Mouse (Mus musculus) heart, embryonic 10.5 days (tissue): ENCODE measurements at regions not wholly inside any gene's neighbourhood (a gene's known extent, or its start where the extent isn't known, plus 50 kb on each side); places are given as distances from the start of the nearest gene placed in this dataset.

Experiments used
- DNase-seq: peaks from one replicate; pipeline ENCODE4 v3.0.0-alpha.2; 2017; ENCODE audit warnings: low spot score
- H3K27ac ChIP-seq: fragments of 300-500 bp; sonication (generic); 2 replicates; pipeline ENCODE4 v1.5.1; 2016; ENCODE audit warnings: mild to moderate bottlenecking
- H3K27me3 ChIP-seq: fragments of 300-500 bp; sonication (generic); 2 replicates; pipeline ENCODE4 v1.6.1; 2016; ENCODE audit warnings: mild to moderate bottlenecking; ENCODE audit not compliant: poor library complexity, insufficient read depth, severe bottlenecking
- H3K36me3 ChIP-seq: fragments of 300-500 bp; sonication (generic); 2 replicates; pipeline ENCODE4 v1.6.1; 2016; ENCODE audit warnings: mild to moderate bottlenecking, moderate library complexity
- H3K4me1 ChIP-seq: fragments of 300-500 bp; sonication (generic); 2 replicates; pipeline ENCODE4 v1.6.1; 2016; ENCODE audit warnings: mild to moderate bottlenecking
- H3K4me3 ChIP-seq: fragments of 300-500 bp; sonication (generic); 2 replicates; pipeline ENCODE4 v1.5.1; 2016; ENCODE audit warnings: mild to moderate bottlenecking, moderate library complexity
- H3K9me3 ChIP-seq: fragments of 300-500 bp; sonication (generic); 2 replicates; pipeline ENCODE4 v1.6.1; 2016; ENCODE audit warnings: mild to moderate bottlenecking, moderate library complexity
- WGBS: fragments of 180-500 bp; shearing (Covaris S2); methylation state at CpG from one replicate; pipeline ENCODE4 v1.1.7; 2016; 5-methylcytosine and 5-hydroxymethylcytosine counted together

DNA sequence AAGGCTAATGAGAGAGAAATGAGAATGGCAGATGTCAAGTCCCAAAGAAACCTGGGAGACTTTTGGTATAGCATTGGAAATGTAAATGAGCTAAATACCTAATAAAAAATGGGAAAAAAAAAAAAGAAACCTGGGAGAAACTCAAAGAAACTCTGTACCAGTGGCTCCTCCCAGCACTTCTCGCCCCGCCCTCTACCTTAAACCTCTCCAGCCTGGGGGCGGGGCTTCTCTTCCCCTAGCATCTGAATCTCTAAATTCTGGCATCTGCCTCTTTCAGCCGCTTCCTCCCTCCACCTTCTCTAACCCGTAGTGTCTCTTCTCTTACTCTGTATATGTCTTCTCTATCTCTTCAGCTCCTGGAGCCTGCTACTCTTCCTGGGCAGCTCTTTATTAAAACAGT, 53.2 kb downstream of the Gpr6 start:
- no peaks in the 10 kb centered on the region for H3K4me1 ChIP-seq
- no peak overlapping the region for H3K27ac ChIP-seq
- no peak overlapping the region for H3K4me3 ChIP-seq
- WGBS, result 41% methylated on average over 5 of the region's 5 CpGs
- no peaks in the 10 kb centered on the region for H3K9me3 ChIP-seq
- H3K27me3 ChIP-seq, result no peaks in the 10 kb centered on the region
- DNase-seq, result no peak
- H3K36me3 ChIP-seq, result no peaks in the 10 kb centered on the region

DNA sequence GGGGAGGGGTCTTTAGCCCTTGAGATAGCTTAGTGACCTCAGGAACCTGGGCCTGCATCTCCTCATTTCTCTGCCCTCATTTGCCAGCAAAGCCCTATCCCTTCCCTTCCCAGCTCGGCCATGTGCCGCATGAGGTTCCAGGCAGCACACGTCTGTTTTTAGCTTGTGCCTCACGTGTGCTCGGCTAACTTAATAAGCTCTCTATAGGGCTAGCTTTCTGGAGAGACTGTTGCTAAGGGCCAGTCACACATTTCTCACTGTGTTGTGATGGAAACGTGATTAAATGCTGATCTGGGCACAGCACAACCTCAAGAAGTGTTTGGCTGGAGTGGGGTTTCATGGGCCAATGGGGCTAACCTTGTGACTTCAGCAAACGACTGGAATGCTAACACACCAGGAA, 55.5 kb downstream of the Gpr6 start:
- no peaks in the 10 kb centered on the region for H3K36me3 ChIP-seq
- DNase-seq, result no peak
- no peaks in the 10 kb centered on the region for H3K9me3 ChIP-seq
- H3K27me3 ChIP-seq, result no peaks in the 10 kb centered on the region
- H3K4me3 ChIP-seq, result no peak overlapping the region
- 38% methylated on average over 7 of the region's 7 CpGs for WGBS
- no peaks in the 10 kb centered on the region for H3K4me1 ChIP-seq
- H3K27ac ChIP-seq, result no peak overlapping the region

DNA sequence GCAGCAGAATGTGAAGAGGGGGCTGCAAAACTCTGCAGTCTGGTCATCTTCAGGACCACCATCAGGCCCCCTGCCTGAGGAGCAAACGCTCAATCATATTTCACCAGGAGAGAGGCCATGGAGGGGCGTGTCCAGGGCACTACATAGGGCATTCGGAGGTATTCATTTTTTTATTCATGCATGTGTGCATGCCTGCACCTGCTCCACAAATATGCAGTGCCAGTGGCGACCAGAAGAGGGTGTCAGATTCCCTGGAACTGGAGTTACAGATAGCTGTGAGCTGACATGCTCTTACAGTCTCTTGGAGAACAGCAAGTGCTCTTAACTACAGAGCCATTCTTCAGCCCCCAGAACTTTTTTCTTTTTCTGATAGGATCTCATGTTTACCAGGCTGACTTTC, 56.4 kb downstream of the Gpr6 start:
- Histone ChIP-seq H3K36me3 (no peaks in the 10 kb centered on the region), H3K9me3 (no peaks in the 10 kb centered on the region), H3K27me3 (no peaks in the 10 kb centered on the region), H3K27ac (no peak overlapping the region), H3K4me1 (no peaks in the 10 kb centered on the region), H3K4me3 (no peak overlapping the region)
- DNase-seq, result no peak
- WGBS, result 39% methylated on average over 4 of the region's 4 CpGs

DNA sequence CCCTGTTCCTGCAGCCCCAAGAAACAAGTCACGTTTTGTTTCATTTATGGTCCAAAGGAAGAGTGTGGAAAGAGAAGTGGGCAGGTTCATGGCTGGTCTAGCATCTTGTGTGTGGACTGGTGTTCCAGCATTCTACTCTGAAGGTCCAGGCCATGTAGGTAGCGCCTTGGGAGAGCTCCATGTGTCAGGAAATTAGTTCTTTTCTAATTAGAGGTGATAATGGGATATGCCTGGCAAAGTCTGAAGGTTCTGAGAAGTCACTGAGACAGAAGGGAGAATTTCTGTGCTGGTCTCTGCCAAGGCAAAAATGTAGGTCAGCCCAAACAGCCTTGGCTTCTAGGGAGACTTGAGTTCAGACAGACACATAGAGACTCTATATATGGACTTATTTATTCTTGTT, 61.5 kb downstream of the Gpr6 start:
- no peaks in the 10 kb centered on the region for H3K4me1 ChIP-seq
- WGBS, result 71% methylated on average over 2 of the region's 2 CpGs
- no peaks in the 10 kb centered on the region for H3K27me3 ChIP-seq
- no peaks in the 10 kb centered on the region for H3K9me3 ChIP-seq
- peak; percentile 59 for DNase-seq
- H3K36me3 ChIP-seq, result no peaks in the 10 kb centered on the region
- H3K4me3 ChIP-seq, result no peak overlapping the region
- no peak overlapping the region for H3K27ac ChIP-seq

DNA sequence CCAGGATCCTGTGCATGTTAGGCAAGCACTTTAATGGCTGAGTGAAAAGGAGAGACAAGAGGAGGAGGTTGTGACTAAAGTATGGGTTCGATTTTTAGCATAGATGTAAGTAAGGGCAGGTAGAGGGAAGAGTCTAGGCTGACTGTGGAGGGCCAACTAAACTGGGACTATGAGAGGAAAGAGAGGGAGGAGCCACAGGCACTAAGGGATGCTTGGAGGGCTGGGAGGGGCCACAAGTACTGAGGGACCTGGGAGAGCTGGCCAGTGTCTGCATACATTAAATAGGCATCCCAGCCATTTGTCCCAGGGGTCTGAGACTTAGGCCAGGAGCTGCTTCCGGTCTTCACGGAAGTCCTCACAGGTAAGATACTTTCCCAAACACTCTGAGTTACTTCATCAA, 64.2 kb downstream of the Gpr6 start:
- Histone ChIP-seq H3K36me3 (no peaks in the 10 kb centered on the region), H3K27ac (no peak overlapping the region), H3K9me3 (no peaks in the 10 kb centered on the region), H3K4me1 (no peaks in the 10 kb centered on the region), H3K27me3 (no peaks in the 10 kb centered on the region), H3K4me3 (no peak overlapping the region)
- DNase-seq, result no peak
- WGBS, result 80% methylated on average over 3 of the region's 3 CpGs

DNA sequence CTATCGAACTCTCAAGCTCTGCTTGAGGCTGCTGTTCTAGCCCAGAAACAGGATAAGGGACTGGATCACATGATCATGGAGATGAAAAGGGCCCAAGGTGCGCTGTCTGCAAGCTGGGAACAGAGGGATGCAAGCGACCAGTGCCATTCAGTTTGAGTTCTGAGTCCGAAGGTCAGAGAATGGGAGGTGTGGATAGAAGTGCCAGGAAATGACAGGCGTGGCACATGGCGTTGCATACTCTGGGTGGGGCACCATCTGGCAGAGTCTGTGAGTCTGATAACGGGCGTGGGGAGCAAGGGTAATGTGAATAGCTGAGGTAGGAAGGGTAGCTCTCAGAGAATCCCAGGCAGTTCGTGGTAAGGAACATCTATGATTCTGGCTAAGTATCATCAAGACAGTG, 65.5 kb downstream of the Gpr6 start:
- DNase-seq, result peak; percentile 84
- H3K27me3 ChIP-seq, result no peaks in the 10 kb centered on the region
- no peak overlapping the region for H3K4me3 ChIP-seq
- no peaks in the 10 kb centered on the region for H3K4me1 ChIP-seq
- no peak overlapping the region for H3K27ac ChIP-seq
- H3K9me3 ChIP-seq, result no peaks in the 10 kb centered on the region
- WGBS, result 66% methylated on average over 9 of the region's 9 CpGs
- no peaks in the 10 kb centered on the region for H3K36me3 ChIP-seq

DNA sequence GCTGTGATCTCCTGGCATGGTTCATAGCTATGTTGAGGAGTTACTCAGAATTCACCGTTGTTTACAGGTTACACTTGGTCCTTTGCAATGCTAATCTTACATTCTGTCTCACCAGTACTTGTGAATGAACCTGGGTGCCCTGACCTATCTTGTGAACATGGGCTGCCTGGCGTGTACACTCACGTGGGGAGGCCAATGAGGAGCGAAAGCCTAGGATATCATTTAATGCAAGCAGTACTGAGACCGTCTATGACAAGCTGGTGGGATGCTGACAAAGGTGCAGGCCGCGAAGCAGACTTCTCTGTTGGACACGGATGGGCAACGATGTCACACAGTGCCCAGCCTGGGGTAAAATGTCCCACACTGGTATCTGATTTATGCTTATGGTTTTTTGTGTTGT, 66.3 kb downstream of the Gpr6 start:
- Histone ChIP-seq H3K27me3 (no peaks in the 10 kb centered on the region), H3K9me3 (no peaks in the 10 kb centered on the region), H3K36me3 (no peaks in the 10 kb centered on the region), H3K27ac (no peak overlapping the region), H3K4me1 (no peaks in the 10 kb centered on the region), H3K4me3 (no peak overlapping the region)
- 90% methylated on average over 9 of the region's 9 CpGs for WGBS
- no peak for DNase-seq

DNA sequence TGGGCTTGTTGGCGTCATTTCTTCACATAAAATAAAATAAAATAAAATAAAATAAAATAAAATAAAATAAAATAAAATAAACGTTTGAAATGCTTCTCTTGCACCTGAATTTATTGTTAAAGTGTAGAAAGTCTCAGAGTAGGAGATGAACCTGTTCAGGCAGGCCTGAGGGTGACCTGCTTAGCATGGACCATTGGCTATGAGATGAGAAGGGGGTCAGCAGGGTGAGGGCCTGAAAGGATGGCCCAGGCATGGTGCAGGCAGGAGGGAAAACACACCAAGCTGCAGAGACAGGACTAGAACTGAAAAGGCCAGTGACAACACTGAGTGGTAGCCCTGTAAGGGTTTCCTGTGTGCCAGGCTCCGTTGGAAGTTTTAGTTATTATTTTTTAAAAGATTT, 67.3 kb downstream of the Gpr6 start:
- no peaks in the 10 kb centered on the region for H3K36me3 ChIP-seq
- H3K27me3 ChIP-seq, result no peaks in the 10 kb centered on the region
- H3K4me1 ChIP-seq, result no peaks in the 10 kb centered on the region
- no peak for DNase-seq
- no peaks in the 10 kb centered on the region for H3K9me3 ChIP-seq
- H3K27ac ChIP-seq, result no peak overlapping the region
- 66% methylated on average over 3 of the region's 3 CpGs for WGBS
- no peak overlapping the region for H3K4me3 ChIP-seq

DNA sequence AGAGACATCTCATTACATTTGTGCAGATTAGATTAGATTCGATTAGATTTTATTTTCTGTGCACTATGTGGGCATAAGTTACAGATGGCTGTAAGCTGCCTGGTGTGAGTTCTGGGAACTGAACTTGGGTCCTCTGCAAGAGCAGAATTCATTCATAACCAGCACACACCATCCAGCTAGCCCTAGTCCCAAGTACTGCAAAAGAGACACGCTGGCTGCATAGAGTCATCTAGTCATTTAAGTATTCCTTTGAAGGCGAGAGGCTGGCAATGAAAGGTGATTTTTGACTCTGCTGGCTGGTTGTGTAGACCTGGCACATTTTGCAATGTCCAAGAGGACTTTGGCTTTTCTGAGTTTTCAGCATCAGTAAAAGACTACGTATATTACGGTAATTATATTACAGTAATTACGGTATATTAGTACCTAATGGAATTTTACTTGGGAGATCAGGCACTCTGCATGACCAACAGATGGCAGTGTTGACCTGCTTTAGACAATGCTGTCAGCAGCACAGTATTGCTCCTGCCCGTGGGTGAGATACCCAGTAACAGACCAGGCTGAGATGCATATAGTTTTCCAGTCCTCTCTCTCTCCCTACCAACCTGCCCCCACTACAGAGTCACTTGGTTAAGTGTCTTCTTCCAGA, 67.9 kb downstream of the Gpr6 start:
- WGBS, result 29% methylated on average over 7 of the region's 7 CpGs
- Histone ChIP-seq H3K4me1 (no peaks in the 10 kb centered on the region), H3K36me3 (no peaks in the 10 kb centered on the region), H3K27ac (no peak overlapping the region), H3K27me3 (no peaks in the 10 kb centered on the region), H3K4me3 (no peak overlapping the region), H3K9me3 (no peaks in the 10 kb centered on the region)
- DNase-seq, result peak; percentile 85

DNA sequence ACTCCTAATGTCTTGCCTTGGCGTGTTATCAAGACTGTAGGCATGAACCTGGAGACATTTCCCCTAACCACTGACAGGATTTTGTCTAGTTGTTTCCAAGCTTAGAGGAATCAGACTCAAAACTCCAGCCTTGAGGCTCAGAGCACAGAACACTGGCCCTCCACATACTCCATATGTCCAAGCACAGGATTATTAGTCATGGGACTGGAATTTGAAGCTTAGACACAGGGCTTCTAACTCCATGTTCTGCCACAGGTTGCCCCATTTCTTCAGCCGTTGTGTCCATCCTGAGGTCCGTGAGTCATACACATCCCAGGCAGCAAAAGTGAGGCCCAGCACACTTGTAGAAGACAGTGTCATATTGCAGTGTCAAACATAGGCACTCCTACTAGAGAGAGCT, 68.9 kb downstream of the Gpr6 start:
- no peak overlapping the region for H3K27ac ChIP-seq
- no peaks in the 10 kb centered on the region for H3K36me3 ChIP-seq
- H3K9me3 ChIP-seq, result no peaks in the 10 kb centered on the region
- no peak for DNase-seq
- 67% methylated on average over 3 of the region's 3 CpGs for WGBS
- H3K4me1 ChIP-seq, result no peaks in the 10 kb centered on the region
- no peaks in the 10 kb centered on the region for H3K27me3 ChIP-seq
- H3K4me3 ChIP-seq, result no peak overlapping the region

DNA sequence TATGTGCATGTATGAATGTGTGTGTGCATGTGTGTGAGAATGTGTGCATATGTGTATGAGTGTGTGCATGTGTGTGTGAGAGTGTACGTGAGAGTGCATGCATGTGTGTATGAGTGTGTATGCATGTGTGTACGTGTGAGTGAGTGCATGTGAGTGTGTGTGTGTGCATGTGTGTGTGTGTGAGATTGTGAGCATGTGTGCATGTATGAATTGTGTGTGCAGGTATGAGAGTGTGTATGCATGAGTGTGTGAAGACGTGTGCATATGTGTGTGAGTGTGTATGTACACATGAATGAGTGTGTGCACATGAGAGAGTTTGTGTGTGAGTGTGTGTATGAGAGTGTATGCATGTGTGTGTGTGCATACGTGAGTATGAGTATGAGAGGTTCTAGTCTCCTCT, 71.1 kb downstream of the Gpr6 start:
- no peak overlapping the region for H3K4me3 ChIP-seq
- H3K4me1 ChIP-seq, result no peaks in the 10 kb centered on the region
- H3K36me3 ChIP-seq, result no peaks in the 10 kb centered on the region
- DNase-seq, result peak; percentile 58
- H3K27ac ChIP-seq, result no peak overlapping the region
- no peaks in the 10 kb centered on the region for H3K9me3 ChIP-seq
- H3K27me3 ChIP-seq, result no peaks in the 10 kb centered on the region
- 80% methylated on average over 4 of the region's 4 CpGs for WGBS

DNA sequence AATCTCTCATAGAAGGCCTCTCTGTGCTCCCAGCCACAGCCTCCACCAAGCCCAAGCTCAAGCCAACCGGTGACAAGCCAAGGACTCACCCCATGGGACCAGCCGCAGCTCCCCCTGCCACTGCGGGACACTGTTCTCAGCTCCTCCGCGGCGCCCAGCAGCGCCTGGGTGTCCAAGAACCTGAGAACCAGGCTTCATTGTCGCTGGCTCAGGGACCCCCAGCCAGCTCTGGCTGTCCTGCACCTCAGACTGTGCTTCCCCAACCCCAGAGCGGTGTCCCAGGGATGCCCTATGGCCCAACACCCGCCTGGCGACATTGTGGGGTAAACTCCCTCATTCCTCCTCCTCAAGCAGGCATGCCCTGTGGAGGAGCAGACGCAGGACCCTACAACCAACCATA, 72.6 kb downstream of the Gpr6 start:
- Histone ChIP-seq H3K9me3 (no peaks in the 10 kb centered on the region), H3K4me1 (no peaks in the 10 kb centered on the region), H3K36me3 (no peaks in the 10 kb centered on the region), H3K27me3 (no peaks in the 10 kb centered on the region), H3K27ac (no peak overlapping the region), H3K4me3 (no peak overlapping the region)
- WGBS, result 73% methylated on average over 12 of the region's 12 CpGs
- DNase-seq, result peak; percentile 71

DNA sequence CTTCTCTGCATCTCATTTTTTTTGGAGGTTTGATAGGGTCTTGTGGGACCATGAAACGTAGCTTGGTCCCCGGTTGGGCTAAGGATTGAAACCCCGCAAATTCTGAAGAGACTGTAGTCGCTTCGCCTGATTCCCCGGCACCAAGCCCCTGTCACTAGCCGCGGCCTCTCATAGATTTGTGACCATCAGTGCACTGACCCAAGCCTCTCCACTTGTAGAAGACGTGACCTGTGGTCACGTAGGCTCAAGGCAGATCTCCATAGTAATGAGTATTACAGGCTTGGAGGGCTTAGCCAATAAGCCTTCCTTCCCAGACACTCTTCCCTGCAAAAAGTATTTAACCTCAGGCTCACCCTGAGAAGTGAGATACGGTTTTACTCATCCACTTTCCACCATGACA, 73.3 kb downstream of the Gpr6 start:
- H3K9me3 ChIP-seq, result no peaks in the 10 kb centered on the region
- 92% methylated on average over 11 of the region's 11 CpGs for WGBS
- H3K27ac ChIP-seq, result no peak overlapping the region
- peak; percentile 43 for DNase-seq
- no peak overlapping the region for H3K4me3 ChIP-seq
- no peaks in the 10 kb centered on the region for H3K27me3 ChIP-seq
- no peaks in the 10 kb centered on the region for H3K36me3 ChIP-seq
- no peaks in the 10 kb centered on the region for H3K4me1 ChIP-seq

DNA sequence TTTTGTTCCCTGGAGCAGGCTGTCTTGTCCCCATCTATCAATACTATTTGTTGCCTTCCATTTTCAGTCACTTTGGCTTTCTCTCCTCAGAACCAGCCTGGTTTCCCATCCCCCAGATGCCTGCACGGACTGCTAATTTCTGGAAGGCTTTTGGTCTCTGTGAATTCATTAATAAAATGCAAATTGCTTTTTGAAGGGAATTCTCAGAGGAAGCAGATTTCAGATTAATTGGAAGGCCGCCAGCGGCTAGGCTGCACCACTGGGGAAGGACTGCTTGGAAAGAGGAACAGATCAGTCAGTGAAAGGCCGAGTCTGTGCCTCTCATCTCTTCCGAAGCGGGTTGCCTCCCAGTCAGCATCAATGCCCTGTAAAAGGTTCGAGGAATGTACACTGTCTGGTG, 73.8 kb downstream of the Gpr6 start:
- WGBS, result 74% methylated on average over 7 of the region's 7 CpGs
- no peak for DNase-seq
- Histone ChIP-seq H3K9me3 (no peaks in the 10 kb centered on the region), H3K36me3 (no peaks in the 10 kb centered on the region), H3K27ac (no peak overlapping the region), H3K4me3 (no peak overlapping the region), H3K27me3 (no peaks in the 10 kb centered on the region), H3K4me1 (no peaks in the 10 kb centered on the region)
